Mouse (Mus musculus): ENCODE results near the gene Gtf3c5.
A peak's percentile ranks its signal among the peaks of the same experiment; 100 is the strongest.

Gene Gtf3c5

GRCm38 (mm10) chr2:28607341-28608165 is 24.0 kb upstream of the Gtf3c5 start:
- DNase-seq (ENCODE audit: low read depth) = no peak

DNA sequence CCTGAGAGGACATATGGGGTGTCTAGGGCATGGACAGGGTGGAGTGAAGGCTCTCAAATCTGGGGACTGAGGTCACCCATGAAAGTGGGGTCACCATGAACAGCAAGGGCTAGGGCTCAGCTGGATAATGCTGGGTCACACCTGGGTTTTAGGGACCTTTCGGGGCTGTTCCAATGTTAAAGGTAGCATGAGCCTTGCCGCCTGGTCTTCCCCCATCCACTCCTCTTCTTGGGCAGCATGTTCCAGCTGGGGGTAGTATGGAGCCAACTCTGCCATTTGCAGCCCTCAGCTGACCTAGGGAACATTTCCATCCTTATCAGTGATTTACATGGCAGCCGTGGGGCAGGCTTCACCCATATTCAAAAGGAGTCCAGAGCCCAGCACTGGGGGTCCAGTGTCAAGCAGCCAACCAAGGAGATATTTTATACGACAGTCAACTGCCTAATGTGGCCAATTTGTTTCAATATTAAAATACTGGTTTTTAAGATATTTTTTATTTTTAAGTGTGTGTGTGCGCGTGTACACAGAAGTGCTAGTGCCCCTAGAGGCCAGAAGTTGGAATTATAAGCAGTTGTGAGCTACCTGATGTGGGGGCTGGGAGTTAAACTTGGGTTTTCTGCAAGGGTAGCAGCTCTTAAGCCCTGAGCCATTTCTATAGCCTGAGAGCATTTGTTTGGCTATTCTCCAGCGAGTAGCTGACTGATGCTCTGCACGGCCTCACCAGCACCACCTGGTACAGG is 23.2 kb upstream of the Gtf3c5 start:
- peak; percentile 23 for DNase-seq (ENCODE audit: low read depth)

- no peak for DNase-seq (ENCODE audit: low read depth)
Observed at GRCm38 (mm10) chr2:28605789-28606541, 22.4 kb upstream of the Gtf3c5 start.

GRCm38 (mm10) chr2:28603542-28603941 is 20.0 kb upstream of the Gtf3c5 start:
- no peak for DNase-seq (ENCODE audit: low read depth)

GRCm38 (mm10) chr2:28601720-28602590 is 18.4 kb upstream of the Gtf3c5 start:
- no peak for DNase-seq (ENCODE audit: low read depth)

DNA sequence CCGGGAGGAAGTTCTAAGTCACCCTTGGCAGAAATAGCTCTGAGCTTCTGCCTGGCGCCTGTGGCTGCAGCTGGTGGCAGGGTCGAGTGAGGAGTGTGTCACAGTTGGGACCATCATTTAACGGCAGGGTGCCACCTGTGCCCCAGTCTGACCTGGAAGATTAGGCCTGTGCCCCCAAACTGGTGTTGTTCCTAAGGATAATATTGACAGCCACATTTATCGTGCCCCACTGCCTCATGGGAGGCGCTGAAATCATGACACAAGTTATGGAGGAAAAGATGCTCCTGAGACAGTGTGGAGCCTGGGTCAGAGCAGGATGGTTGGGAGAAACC is 16.0 kb upstream of the Gtf3c5 start:
- no peak for DNase-seq (ENCODE audit: low read depth)

DNA sequence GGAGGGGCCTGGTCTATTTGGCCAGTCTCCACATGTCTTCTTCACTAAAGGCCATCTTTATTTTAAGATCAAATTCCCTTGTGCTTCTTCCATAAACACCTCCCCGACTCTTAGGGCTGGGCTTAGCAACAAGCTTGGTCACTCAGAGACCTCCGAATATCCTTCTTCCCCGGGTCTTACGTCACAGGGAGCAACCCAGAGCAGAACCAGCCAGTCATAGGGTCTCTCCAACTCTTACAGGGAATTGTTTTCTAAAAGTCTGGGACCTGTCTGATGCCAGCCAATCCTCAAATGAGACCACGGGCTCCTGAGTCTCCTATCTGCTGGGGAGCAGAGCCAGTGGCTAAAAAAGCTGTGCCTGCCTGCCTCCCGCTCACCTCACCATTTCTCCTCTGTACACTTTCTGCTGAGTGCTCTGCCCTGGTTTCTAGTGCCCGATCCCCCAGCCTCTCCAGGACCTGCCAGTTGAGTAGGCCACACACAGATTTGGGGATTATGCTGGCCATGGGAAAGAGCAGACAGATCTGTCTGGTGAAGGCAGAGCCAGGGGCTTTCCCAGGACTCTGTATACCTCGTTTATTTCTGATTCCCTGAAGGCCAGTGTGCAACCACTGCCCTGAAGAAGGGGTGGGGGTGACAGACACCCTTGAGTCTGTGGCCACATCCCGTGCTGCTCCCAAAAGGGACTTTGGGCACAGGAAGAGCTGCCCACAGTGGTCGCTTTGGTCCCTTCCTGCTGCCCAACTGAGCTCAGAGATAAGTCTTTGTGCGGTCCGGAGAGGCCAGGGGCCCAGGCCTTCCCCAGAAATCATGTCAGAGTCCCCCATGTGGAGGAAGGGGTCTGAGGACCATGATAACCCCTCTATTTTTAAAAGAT is 15.4 kb upstream of the Gtf3c5 start:
- no peak for DNase-seq (ENCODE audit: low read depth)

- DNase-seq (ENCODE audit: low read depth) = no peak
Observed at GRCm38 (mm10) chr2:28597733-28598547, 14.4 kb upstream of the Gtf3c5 start.

DNA sequence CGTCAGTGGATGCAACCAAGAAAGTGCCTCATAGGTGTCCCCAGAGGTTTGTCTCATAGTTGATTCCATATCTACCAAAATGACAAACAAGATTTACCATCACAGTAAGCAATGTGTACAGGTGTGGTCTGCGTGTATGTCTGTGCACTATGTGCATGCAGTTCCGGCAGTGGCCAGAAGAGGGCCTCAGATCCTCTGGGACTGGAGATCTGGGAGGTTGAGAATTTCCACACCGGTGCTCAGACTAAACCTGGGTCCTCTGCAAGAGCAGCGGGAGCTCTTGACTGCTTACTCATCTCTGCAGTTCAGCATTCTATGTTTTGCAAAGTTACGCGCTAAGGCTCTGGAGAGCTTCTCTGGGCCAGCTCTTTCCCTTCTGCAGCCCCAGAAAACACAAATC is 13.4 kb upstream of the Gtf3c5 start:
- DNase-seq (ENCODE audit: low read depth) = peak; percentile 26

- no peak for DNase-seq (ENCODE audit: low read depth)
Observed at GRCm38 (mm10) chr2:28596021-28596420, 12.5 kb upstream of the Gtf3c5 start.

GRCm38 (mm10) chr2:28592809-28593208 is 9.3 kb upstream of the Gtf3c5 start:
- peak; percentile 72 for DNase-seq (ENCODE audit: low read depth)

- DNase-seq (ENCODE audit: low read depth) = no peak
Observed at GRCm38 (mm10) chr2:28591479-28591878, 7.9 kb upstream of the Gtf3c5 start.

DNA sequence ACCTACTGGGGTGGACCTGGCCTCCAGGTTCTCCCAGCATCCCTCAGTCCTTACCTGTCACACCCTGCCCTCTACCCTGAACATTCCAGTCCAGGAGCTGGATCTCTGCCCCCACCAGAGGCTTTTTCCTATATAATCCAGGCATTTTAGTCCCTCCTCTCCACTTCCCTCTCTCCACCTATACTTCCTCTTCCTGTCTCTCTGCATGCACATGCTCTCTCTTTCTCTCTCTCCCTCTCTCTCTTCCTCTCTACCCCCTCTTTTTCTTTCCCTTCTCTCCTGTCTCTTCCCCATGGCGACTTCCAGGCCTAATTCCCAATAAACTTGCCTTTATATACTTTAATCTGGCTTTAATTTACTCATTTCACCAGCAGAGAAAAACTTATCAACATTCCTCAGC is 5.0 kb upstream of the Gtf3c5 start:
- DNase-seq (ENCODE audit: low read depth) = no peak

DNA sequence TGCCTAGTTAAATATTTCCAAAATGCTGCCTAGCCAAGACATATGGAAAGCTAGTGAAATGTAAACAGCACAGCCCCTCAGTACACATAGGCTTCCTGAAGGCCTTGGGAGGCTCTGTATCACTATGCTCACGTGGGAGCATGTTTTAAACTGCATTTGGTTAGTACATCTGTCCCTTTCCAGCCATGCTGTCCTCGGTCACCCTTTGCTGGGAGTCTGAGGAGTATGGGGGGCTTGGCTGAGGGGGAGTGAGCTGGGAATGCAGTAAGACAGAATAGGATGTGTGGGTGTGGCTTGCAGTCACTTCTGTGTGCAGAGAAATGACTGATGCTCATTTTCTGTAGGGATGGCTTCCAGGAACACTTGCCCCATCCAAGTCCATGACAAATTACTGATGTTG is 2.2 kb upstream of the Gtf3c5 start:
- DNase-seq (ENCODE audit: low read depth) = no peak

GRCm38 (mm10) chr2:28585043-28585571 is 1.6 kb upstream of the Gtf3c5 start:
- peak; percentile 95 for DNase-seq (ENCODE audit: low read depth)

DNA sequence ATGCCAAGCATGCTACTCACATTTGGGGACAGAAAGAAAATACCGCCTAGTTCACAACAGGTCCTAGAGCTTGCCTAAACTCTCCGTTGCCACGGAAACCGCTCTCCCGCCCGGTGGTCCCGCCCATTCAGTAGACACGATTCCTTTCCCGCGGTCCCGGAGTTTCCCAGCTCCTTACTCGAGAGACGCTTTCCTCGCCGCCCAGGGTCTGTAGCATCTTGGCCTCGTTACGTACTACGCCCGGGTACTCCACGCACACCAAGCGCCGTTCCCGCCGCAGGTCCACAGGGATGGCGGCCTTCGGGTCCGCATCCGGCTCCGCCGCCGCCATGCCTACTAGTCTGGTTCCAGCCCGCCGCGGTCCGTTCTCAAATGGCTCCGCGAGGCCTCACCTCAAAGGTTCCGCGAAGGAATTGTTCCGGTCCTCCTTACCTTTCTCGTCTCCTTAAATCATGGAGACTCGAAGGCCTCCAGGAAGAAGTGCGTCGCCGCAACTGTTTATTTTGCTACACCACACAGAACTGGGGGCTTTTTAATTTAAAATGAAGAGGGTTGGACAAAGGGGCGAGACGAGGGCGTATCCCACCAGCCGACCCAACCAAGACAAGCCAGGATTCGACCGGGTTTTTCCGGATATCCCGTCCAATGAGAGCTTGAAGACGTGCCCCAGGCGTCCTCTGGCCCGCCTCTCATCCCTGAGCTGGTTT is 751 bp downstream of the Gtf3c5 start:
- peak; percentile 95 for DNase-seq (ENCODE audit: low read depth)

DNA sequence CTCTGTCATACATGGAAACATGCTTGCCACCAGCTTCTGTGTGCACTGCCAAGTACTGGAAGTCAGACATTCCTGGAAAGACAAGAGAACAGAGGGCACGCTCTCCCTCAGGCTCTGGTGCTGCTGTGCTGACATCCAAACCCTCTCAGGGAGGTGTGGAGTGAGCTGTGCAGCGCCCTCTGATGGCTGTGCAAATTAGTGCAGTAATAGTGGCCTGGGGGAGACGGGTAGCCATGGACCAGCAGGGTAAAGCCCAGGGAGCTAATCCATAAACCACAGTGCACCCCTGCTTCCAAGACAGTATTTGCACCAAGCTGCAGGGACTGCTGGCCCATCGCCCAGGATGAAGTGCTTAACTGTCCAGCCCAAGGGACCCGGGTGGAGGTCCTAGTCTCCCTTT is 5.5 kb downstream of the Gtf3c5 start:
- DNase-seq (ENCODE audit: low read depth) = peak; percentile 66

- DNase-seq (ENCODE audit: low read depth) = no peak
Observed at GRCm38 (mm10) chr2:28576815-28577214, 6.7 kb downstream of the Gtf3c5 start.

DNA sequence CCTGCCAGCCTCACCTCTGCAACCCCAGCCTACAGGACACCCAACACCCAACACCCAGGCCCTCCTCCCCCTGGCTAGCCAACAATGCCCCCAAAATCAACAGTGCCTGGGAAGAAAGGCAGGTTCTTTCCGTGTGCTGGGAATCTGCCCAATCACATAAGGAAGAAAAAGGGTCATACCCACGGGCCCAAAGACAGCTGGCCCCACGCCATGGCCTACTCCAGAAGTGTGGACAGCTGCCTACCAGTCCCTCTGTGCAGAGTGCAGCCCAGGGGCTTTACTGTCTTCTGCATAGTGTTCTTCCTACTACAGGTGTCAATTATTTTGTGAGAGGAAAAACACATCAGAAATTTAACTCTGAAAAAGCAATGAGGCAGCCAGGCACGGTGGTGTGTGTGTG is 8.2 kb downstream of the Gtf3c5 start:
- DNase-seq (ENCODE audit: low read depth) = no peak

Data from induced T-regulatory cell, adult 2 months (primary cell).